Mouse (Mus musculus): ENCODE measurements around the gene Spp1. TPM values are rescaled to one million over a fixed set of nuclear protein-coding genes. Genes with fewer than 3 reads are reported as not detected.
"Not testable (repeated sequence)": the region's sequence is repeated elsewhere in the genome, so short reads cannot be mapped to it uniquely, and the experiment has no call there.

Spp1 gene
- total RNA-seq, 2 experiments from 2014 or later = 3.7 to 3.8 TPM

- Histone ChIP-seq H3K4me3 (no peak overlapping the region), H3K27ac (peak overlapping the region; percentile 46; the same call in 1 of the 2 replicates)
- peak; percentile 83 for TF ChIP-seq CTCF (conservative IDR thresholded peaks at IDR 0.05)
- peak; percentile 70 to 79 for DNase-seq (ENCODE audit: low spot score in 2 of 2)
Observed at GRCm38 (mm10) chr5:104446156-104446555, 11.2 kb downstream of the Spp1 start.

GRCm38 (mm10) chr5:104448346-104448745 lies 13.4 kb downstream of the Spp1 start:
- H3K4me3 ChIP-seq; H3K27ac ChIP-seq; DNase-seq (ENCODE audit: low spot score in 2 of 2): not testable (repeated sequence)

GRCm38 (mm10) chr5:104449491-104449890 lies 14.6 kb downstream of the Spp1 start:
- Histone ChIP-seq H3K27ac (no peak overlapping the region), H3K4me3 (no peak overlapping the region)
- no peak for TF ChIP-seq CTCF (conservative IDR thresholded peaks at IDR 0.05)
- DNase-seq (ENCODE audit: low spot score in 2 of 2) = no peak

DNA sequence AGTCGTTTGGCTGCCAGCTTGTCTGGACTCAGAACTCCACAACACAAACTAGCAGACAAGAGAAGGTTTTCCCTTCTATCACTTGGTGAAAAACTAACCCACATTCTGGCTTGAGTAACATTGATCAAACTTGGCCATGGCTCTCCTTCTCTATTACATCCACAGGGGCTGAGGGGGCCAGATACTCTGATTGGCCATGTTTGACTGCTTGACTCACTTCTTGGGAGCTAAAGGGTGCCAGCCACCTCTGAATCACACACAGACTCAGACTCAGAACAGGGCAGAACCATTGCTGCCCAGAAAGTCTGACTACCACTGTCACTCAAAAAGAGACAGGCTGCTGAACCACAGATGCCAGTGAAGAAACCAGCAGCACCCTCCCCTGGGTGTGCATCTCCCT lies 18.2 kb downstream of the Spp1 start:
- no peak for DNase-seq (ENCODE audit: low spot score in 2 of 2)
- Histone ChIP-seq H3K27ac (no peak overlapping the region), H3K4me3 (no peak overlapping the region)
- no peak for TF ChIP-seq CTCF (conservative IDR thresholded peaks at IDR 0.05)

- DNase-seq (ENCODE audit: low spot score in 2 of 2) = no peak
- TF ChIP-seq CTCF (conservative IDR thresholded peaks at IDR 0.05) = no peak
Observed at GRCm38 (mm10) chr5:104454564-104454963, 19.6 kb downstream of the Spp1 start.

GRCm38 (mm10) chr5:104458832-104459705 lies 24.2 kb downstream of the Spp1 start, which contains the start of gene Pkd2:
Gene Pkd2 (plus strand): TSS chr5:104459450.
- Histone ChIP-seq H3K4me3 (peak within 1 kb of the TSS; percentile 87), H3K27ac (peak within 1 kb of the TSS; percentile 96)
- no peak for TF ChIP-seq CTCF (conservative IDR thresholded peaks at IDR 0.05)
- DNase-seq (ENCODE audit: low spot score in 2 of 2) = peak; percentile 56 to 61

More at GRCm38 (mm10) chr5:104454564-104454963, 19.6 kb downstream of the Spp1 start:
- Histone ChIP-seq H3K4me3 (no peak overlapping the region), H3K27ac (no peak overlapping the region)

DNA sequence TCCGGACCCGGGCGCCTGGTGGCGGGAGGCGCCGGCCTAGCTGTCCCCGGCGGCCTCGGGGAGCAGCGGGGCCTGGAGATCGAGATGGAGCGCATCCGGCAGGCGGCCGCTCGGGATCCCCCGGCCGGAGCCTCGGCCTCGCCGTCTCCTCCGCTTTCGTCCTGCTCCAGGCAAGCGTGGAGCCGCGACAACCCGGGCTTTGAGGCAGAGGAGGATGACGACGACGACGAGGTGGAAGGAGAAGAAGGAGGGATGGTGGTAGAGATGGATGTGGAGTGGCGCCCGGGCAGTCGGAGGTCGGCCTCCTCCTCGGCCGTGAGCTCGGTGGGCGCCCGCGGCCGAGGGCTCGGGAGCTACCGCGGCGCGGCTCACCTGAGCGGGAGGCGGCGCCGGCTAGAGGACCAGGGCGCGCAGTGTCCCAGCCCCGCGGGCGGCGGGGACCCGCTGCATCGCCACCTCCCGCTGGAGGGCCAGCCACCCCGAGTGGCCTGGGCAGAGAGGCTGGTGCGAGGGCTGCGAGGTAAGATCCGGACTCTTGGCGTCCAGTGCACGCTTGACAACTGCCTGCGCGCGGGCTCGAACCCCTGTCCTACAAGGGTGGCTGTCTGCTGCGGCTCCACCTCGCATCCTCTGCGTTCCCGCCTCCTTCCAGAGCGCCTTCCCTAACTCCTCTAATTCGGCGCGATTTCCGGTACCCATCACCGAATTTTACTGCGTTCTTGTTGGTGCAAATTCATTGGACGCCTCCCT lies 25.0 kb downstream of the Spp1 start:
- peak overlapping the region; percentile 87 for H3K4me3 ChIP-seq
- peak; percentile 72 to 73 for DNase-seq (ENCODE audit: low spot score in 2 of 2)
- no peak for TF ChIP-seq CTCF (conservative IDR thresholded peaks at IDR 0.05)
- peak overlapping the region; percentile 96 for H3K27ac ChIP-seq

DNA sequence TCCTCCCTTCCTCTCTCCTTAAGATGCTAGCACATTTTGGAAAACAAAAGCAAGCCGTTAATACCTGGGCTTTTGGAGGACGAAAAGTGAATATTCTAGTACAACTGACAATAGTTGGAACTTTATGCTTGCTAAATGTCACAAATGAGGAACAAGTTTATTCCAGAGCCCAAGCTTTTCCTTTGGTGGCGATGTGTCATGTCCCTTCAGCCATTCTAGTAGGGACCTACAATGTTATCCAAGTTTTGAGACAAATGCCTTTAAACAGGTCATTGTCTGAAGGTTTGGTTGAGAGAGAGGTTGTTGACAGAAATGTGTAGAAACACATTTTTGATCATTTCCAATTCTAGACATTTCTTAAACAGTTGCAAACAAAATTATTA lies 25.5 kb downstream of the Spp1 start:
- TF ChIP-seq CTCF (conservative IDR thresholded peaks at IDR 0.05) = no peak
- Histone ChIP-seq H3K4me3 (peak overlapping the region; percentile 87), H3K27ac (peak overlapping the region; percentile 96)
- DNase-seq (ENCODE audit: low spot score in 2 of 2) = no peak

DNA sequence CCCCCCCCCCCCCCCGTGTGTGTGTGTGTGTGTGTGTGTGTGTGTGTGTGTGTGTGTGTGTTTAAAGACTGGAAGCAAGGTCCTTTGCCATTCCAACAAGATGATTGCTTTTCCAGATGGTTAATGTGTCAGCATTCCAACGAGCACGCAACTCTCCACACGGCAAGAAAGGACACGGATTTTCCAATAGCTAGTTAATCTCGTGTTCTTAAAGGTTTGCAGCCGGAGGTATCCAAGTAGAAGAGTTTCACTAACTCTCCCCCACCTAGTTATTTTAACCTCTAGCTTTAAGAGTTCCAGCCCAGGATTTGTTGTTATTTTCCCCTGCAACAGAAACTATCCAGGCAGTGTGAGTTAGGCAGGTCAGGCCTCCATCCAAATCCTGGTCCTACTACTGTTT lies 25.9 kb downstream of the Spp1 start:
- peak overlapping the region; percentile 57 for H3K27ac ChIP-seq
- TF ChIP-seq CTCF (conservative IDR thresholded peaks at IDR 0.05) = no peak
- DNase-seq (ENCODE audit: low spot score in 2 of 2) = no peak
- H3K4me3 ChIP-seq = peak overlapping the region; percentile 49

GRCm38 (mm10) chr5:104465279-104465678 lies 30.4 kb downstream of the Spp1 start:
- DNase-seq (ENCODE audit: low spot score in 2 of 2) = no peak
- Histone ChIP-seq H3K4me3 (no peak overlapping the region), H3K27ac (peak overlapping the region; percentile 85)
- no peak for TF ChIP-seq CTCF (conservative IDR thresholded peaks at IDR 0.05)

DNA sequence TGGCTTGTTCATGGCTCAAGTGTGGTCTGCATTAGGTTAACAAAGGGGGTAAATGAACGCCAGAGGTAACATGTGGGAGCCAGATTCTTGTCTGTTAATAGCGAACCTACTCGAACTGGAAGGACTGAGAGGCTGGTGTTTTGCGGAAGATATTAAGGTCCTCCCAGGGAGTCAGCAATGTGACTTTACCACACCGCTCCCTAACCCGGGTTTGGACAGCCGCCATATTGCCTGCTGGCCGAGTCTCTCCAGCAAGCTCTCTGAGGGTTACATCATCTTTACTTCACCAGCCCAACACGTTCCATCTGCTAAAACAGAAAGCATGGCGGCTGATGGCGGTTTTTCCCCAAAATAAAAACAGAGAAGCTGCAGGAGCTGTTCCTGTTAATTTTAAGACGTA lies 30.8 kb downstream of the Spp1 start:
- TF ChIP-seq CTCF (conservative IDR thresholded peaks at IDR 0.05) = no peak
- peak overlapping the region; percentile 30; the same call in 1 of the 2 replicates for H3K4me3 ChIP-seq
- peak overlapping the region; percentile 85 for H3K27ac ChIP-seq
- DNase-seq (ENCODE audit: low spot score in 2 of 2) = peak in 1 of 2 experiments; percentile 31

DNA sequence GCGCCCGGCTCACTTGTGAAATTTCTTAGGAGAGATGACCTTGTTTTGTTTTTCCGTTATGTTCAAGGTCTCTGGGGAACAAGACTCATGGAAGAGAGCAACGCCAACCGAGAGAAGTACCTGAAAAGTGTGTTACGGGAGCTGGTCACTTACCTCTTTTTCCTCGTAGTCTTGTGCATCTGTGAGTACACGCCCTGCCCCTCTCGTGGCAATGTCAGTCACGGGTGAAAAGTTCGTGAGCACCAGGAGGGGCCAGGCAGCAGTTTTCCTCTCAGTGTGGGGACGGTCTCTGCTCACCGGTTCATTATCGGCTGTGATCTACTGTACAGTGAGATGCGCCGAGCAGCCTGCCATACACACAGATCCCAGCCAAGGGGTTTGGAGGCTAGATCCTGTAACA lies 31.9 kb downstream of the Spp1 start:
- H3K4me3 ChIP-seq = no peak overlapping the region
- no peak for TF ChIP-seq CTCF (conservative IDR thresholded peaks at IDR 0.05)
- DNase-seq (ENCODE audit: low spot score in 2 of 2) = no peak
- H3K27ac ChIP-seq = no peak overlapping the region

GRCm38 (mm10) chr5:104468586-104468985 lies 33.7 kb downstream of the Spp1 start:
- TF ChIP-seq CTCF (conservative IDR thresholded peaks at IDR 0.05) = no peak
- no peak overlapping the region for H3K27ac ChIP-seq
- no peak for DNase-seq (ENCODE audit: low spot score in 2 of 2)
- H3K4me3 ChIP-seq = no peak overlapping the region

All from layer of hippocampus, adult 2 months (tissue).